Mouse (Mus musculus) ovary, adult 18-20 months (tissue): ENCODE measurements at regions not wholly inside any gene's neighbourhood (a gene's known extent, or its start where the extent isn't known, plus 50 kb on each side); places are given as distances from the start of the nearest gene placed in this dataset.
"Not testable (repeated sequence)": the region's sequence is repeated elsewhere in the genome, so short reads cannot be mapped to it uniquely, and the experiment has no call there.

Experiments used
- DNase-seq: peaks from one replicate; pipeline ENCODE4 v3.0.0; 2022; ENCODE audit warnings: low spot score, mixed read lengths

GRCm38 (mm10) chr1:194437301-194437700 lies 180.7 kb upstream of the Plxna2 start:
- no peak for DNase-seq

GRCm38 (mm10) chr1:194435060-194435459 lies 183.0 kb upstream of the Plxna2 start:
- no peak for DNase-seq

GRCm38 (mm10) chr1:194428586-194428985 lies 189.4 kb upstream of the Plxna2 start:
- DNase-seq: no peak

GRCm38 (mm10) chr1:194426293-194426692 lies 191.7 kb upstream of the Plxna2 start:
- DNase-seq: peak; percentile 25

GRCm38 (mm10) chr1:194424201-194424600 lies 193.8 kb upstream of the Plxna2 start:
- no peak for DNase-seq

- no peak for DNase-seq
Measured at GRCm38 (mm10) chr1:194412193-194412592, 205.8 kb upstream of the Plxna2 start.

GRCm38 (mm10) chr1:194411788-194412187 lies 206.2 kb upstream of the Plxna2 start:
- DNase-seq: no peak

GRCm38 (mm10) chr1:194399281-194399680 lies 218.7 kb upstream of the Plxna2 start:
- no peak for DNase-seq

GRCm38 (mm10) chr1:194396754-194397460 lies 221.1 kb upstream of the Plxna2 start:
- DNase-seq: no peak

- DNase-seq: no peak
Measured at GRCm38 (mm10) chr1:194393720-194394119, 224.3 kb upstream of the Plxna2 start.

- DNase-seq: no peak
Measured at GRCm38 (mm10) chr1:194390202-194390601, 227.8 kb upstream of the Plxna2 start.

GRCm38 (mm10) chr1:194378135-194378534 lies 239.9 kb upstream of the Plxna2 start:
- no peak for DNase-seq

GRCm38 (mm10) chr1:194373511-194373910 lies 244.5 kb upstream of the Plxna2 start:
- DNase-seq: not testable (repeated sequence)

- DNase-seq: no peak
Measured at GRCm38 (mm10) chr1:194363917-194364316, 254.1 kb upstream of the Plxna2 start.

- DNase-seq: no peak
Measured at GRCm38 (mm10) chr1:194363129-194363768, 254.8 kb upstream of the Plxna2 start.

GRCm38 (mm10) chr1:194362298-194362697 lies 255.7 kb upstream of the Plxna2 start:
- DNase-seq: no peak

- DNase-seq: no peak
Measured at GRCm38 (mm10) chr1:194361316-194361715, 256.7 kb upstream of the Plxna2 start.

GRCm38 (mm10) chr1:194354332-194355120 lies 263.5 kb upstream of the Plxna2 start:
- DNase-seq: no peak

- DNase-seq: no peak
Measured at GRCm38 (mm10) chr1:194345304-194346033, 272.5 kb upstream of the Plxna2 start.

GRCm38 (mm10) chr1:194342568-194342967 lies 275.4 kb upstream of the Plxna2 start:
- DNase-seq: no peak

- DNase-seq: no peak
Measured at GRCm38 (mm10) chr1:194341758-194342157, 276.3 kb upstream of the Plxna2 start.
